Mouse (Mus musculus) liver, embryonic 12.5 days (tissue): ENCODE measurements around the gene Adgrl3. TPM values are rescaled to one million over a fixed set of nuclear protein-coding genes. Genes with fewer than 3 reads are reported as not detected.

Source experiments
- ATAC-seq: fragments of 200-750 bp; cut with Nextera tagmentation; 2 replicates; pipeline ENCODE4 v1.8.0; 2017; ENCODE audit warnings: moderate number of reproducible peaks, mild to moderate bottlenecking, moderate library complexity
- H3K27ac ChIP-seq: fragments of 300-500 bp; sonication (generic); 2 replicates; pipeline ENCODE4 v1.5.1; 2016; ENCODE audit warnings: mild to moderate bottlenecking
- H3K27me3 ChIP-seq: fragments of 300-500 bp; sonication (generic); replicated peaks from 2 replicates; pipeline ENCODE4 v1.6.1; 2016; ENCODE audit warnings: mild to moderate bottlenecking, moderate library complexity
- H3K36me3 ChIP-seq: fragments of 300-500 bp; sonication (generic); 2 replicates; pipeline ENCODE4 v1.6.1; 2016; ENCODE audit warnings: mild to moderate bottlenecking, moderate library complexity
- H3K4me1 ChIP-seq: fragments of 300-500 bp; sonication (generic); 2 replicates; pipeline ENCODE4 v1.6.1; 2016
- H3K4me2 ChIP-seq: fragments of 300-500 bp; sonication (generic); 2 replicates; pipeline ENCODE4 v1.6.1; 2016; ENCODE audit warnings: mild to moderate bottlenecking, moderate library complexity
- H3K4me3 ChIP-seq: fragments of 300-500 bp; sonication (generic); 2 replicates; pipeline ENCODE4 v1.5.1; 2016; ENCODE audit warnings: mild to moderate bottlenecking, moderate library complexity
- H3K9ac ChIP-seq: fragments of 300-500 bp; sonication (generic); 2 replicates; pipeline ENCODE4 v1.6.1; 2016; ENCODE audit warnings: mild to moderate bottlenecking, moderate library complexity
- H3K9me3 ChIP-seq: fragments of 300-500 bp; sonication (generic); replicated peaks from 2 replicates; pipeline ENCODE4 v1.6.1; 2016; ENCODE audit warnings: mild to moderate bottlenecking, moderate library complexity
- WGBS: fragments of 180-500 bp; shearing (Covaris S2); methylation state at CpG from one replicate; pipeline ENCODE4 v1.1.7; 2016; ENCODE audit not compliant: insufficient replicate concordance; 5-methylcytosine and 5-hydroxymethylcytosine counted together
- polyA plus RNA-seq: library from polyadenylated mRNA; unstranded; fragments of >200 nt; fragmentation: Nextera tagmentation; extraction: Ambion mirVana; gene quantifications from 2 replicates; pipeline ENCODE4 v1.2.1, GENCODE M21; 2016

Adgrl3 gene
- polyA plus RNA-seq, 1 experiment from 2014 or later: 4.1 TPM

DNA sequence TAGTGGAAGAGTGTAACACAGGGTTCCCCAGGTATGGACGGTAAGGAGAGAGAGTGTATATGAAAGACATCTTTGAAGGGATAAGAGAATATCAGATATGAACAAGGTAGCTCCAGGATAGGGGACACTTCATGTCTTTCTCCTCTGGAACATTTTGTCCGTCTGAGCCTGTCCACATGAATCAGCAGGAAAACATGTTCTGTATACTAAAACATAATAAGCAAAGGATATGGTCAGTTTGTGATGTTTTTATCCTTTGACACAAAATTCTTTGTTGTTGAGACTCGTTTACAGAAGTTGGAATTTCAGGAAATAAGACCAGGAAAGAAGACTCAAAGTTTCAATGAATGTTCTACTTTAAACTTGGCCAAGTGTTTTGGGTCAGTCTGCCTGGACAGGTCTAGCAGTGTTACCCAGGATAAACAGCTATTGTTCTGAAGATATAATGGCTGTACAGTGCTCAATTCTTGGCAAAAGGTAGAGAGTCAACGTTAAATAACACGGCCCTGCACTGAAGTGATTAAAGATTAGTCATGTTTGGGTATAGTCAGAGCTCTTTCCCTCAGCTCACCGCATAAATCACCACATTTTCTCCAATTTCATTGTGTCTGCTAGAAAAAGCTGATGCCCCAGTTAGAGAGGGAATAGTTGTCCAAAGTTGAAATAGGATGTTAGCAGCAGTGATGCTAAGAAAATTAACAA lies 255.6 kb downstream of the Adgrl3 start:
- Histone ChIP-seq H3K4me1 (no peaks in the 10 kb centered on the region), H3K27ac (no peak overlapping the region), H3K9ac (no peak overlapping the region), H3K4me3 (no peak overlapping the region), H3K27me3 (no peaks in the 10 kb centered on the region), H3K9me3 (no peaks in the 10 kb centered on the region), H3K4me2 (no peak overlapping the region), H3K36me3 (no peaks in the 10 kb centered on the region)
- WGBS: 56% methylated on average over 6 of the region's 6 CpGs
- ATAC-seq: no peak

DNA sequence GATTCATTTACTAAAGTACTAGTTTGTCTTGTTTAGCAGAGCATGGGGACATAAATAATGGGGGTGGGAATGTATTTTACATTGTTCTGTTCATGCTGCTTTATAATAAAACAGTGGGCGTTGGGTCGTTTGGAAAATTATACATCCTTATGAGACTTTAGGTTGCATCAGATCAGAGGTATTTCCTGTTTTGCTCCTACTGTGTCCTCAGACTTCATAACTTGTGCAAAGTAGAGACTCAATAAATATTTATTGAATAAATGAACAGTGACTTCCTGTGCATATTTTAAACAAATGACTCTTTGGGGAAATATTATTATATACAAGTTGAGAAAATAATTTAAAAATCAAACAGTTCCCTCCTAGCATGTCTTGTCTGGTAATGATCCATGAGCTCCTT lies 259.3 kb downstream of the Adgrl3 start:
- H3K9ac ChIP-seq: no peak overlapping the region
- no peaks in the 10 kb centered on the region for H3K27me3 ChIP-seq
- no peak for ATAC-seq
- no peak overlapping the region for H3K27ac ChIP-seq
- H3K4me1 ChIP-seq: no peaks in the 10 kb centered on the region
- WGBS: 61% methylated on average over 2 of the region's 2 CpGs
- no peaks in the 10 kb centered on the region for H3K9me3 ChIP-seq
- no peaks in the 10 kb centered on the region for H3K36me3 ChIP-seq
- no peak overlapping the region for H3K4me2 ChIP-seq
- no peak overlapping the region for H3K4me3 ChIP-seq

DNA sequence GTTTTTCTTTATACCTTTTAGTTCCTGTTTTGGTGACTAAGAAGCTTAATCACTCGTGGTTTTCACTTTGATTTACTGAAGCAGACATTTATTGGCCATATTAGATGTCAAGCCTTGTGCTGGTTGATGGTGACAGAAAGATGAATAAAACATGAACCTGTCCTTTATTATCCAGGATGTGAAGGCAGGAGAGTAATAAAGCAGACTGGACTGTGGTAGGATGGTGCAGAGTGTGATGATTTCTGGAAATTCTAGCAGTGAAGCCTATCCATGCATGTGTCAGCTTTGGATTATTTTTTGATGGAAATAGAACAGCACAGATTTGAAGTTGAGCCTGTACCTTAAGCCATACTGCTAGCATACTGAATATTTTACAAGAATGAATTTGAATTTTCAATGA lies 265.7 kb downstream of the Adgrl3 start:
- no peak overlapping the region for H3K4me3 ChIP-seq
- no peaks in the 10 kb centered on the region for H3K27me3 ChIP-seq
- H3K9me3 ChIP-seq: no peaks in the 10 kb centered on the region
- H3K4me2 ChIP-seq: no peak overlapping the region
- 41% methylated on average over 1 of the region's 1 CpGs for WGBS
- H3K4me1 ChIP-seq: no peaks in the 10 kb centered on the region
- no peak for ATAC-seq
- no peaks in the 10 kb centered on the region for H3K36me3 ChIP-seq
- H3K27ac ChIP-seq: no peak overlapping the region
- H3K9ac ChIP-seq: no peak overlapping the region

DNA sequence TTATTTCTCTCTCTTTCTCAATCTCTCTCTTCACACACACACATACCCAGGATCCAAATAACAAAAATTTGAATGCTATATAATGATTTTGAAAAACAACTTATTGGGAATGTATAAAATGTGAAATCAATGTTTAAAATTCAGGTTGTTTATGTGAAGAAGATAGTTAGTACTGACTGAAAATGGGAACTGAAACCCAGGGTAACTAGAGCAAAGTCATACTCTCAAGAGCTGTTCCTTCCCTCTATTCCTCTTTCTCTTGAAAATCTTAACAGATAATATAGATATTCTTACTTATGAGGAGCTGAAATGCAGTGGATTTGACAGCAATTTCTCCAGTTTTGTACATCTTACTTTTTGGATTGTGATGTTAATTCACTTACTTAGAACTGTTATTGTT lies 281.9 kb downstream of the Adgrl3 start:
- ATAC-seq: no peak
- Histone ChIP-seq H3K27me3 (no peaks in the 10 kb centered on the region), H3K4me2 (no peak overlapping the region), H3K36me3 (no peaks in the 10 kb centered on the region), H3K9ac (no peak overlapping the region), H3K27ac (no peak overlapping the region), H3K4me3 (no peak overlapping the region), H3K4me1 (no peaks in the 10 kb centered on the region), H3K9me3 (no peaks in the 10 kb centered on the region)

DNA sequence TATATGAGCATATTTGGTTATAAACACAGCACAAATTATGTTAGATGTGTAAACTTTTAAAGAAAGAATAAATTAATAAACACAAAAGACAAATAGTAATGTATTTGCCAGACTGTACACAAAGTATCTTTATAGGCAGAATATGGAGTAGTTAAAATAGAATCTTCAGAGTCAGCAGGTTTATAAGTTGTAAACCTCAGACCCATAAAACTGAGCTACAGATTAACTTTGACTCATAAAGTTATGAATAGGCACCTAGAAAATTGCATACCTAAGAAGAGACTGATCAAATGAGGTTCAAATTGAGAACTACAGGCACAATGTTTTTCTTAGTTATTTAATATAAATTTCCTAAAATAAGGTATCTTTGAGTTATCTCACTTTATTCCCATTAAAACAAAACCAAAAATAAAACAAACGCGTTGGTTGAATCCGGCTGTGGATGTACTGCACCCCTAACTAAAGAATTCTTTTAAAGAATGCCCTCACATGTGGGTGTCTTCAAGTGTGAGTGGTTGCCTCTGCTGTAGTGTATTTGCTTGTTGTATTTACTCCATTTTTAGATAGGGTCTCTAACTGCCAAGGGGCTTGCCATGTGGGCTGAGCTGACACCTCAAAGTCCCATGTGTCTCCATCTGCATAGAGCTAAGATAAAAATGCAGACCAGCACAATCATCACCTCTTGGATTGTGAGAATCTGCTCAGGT lies 297.6 kb downstream of the Adgrl3 start:
- Histone ChIP-seq H3K36me3 (no peaks in the 10 kb centered on the region), H3K27ac (no peak overlapping the region), H3K4me3 (no peak overlapping the region), H3K4me2 (no peak overlapping the region), H3K9ac (no peak overlapping the region), H3K9me3 (no peaks in the 10 kb centered on the region), H3K27me3 (no peaks in the 10 kb centered on the region), H3K4me1 (no peaks in the 10 kb centered on the region)
- ATAC-seq: no peak
- 84% methylated on average over 3 of the region's 3 CpGs for WGBS

DNA sequence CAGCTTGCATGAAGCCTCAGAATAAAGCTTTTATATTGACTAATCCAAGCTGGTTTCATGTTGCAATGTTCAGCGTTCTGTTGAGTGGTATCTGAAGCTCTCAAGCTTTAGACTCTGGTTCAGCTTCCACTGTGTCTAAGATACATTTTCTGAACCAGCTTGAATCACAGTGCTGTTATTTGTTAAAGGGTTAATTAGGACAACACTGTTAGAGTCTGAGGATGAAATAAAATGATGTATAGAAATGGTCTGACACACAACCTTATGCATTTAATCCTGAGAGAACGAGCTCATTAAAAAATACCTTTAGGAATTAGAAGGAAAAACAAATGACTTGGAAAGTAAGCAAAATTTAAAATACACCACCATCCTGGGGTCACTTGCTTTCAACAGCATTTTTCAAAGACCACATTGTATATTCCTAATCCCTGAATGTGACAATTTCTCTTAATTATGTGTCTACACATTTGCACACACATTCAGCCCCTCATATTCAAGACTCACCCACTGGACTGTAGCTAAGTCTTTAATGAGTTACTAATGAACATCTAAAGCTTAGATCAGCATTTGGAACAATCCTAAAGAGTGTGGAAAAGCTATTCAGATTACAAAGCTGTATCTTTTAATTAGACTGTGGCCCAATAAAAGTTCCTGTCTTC lies 301.5 kb downstream of the Adgrl3 start:
- Histone ChIP-seq H3K4me3 (no peak overlapping the region), H3K9ac (no peak overlapping the region), H3K4me2 (no peak overlapping the region), H3K27me3 (no peaks in the 10 kb centered on the region), H3K36me3 (no peaks in the 10 kb centered on the region), H3K9me3 (no peaks in the 10 kb centered on the region), H3K4me1 (no peaks in the 10 kb centered on the region), H3K27ac (no peak overlapping the region)
- no peak for ATAC-seq
- 69% methylated on average over 2 of the region's 2 CpGs for WGBS

DNA sequence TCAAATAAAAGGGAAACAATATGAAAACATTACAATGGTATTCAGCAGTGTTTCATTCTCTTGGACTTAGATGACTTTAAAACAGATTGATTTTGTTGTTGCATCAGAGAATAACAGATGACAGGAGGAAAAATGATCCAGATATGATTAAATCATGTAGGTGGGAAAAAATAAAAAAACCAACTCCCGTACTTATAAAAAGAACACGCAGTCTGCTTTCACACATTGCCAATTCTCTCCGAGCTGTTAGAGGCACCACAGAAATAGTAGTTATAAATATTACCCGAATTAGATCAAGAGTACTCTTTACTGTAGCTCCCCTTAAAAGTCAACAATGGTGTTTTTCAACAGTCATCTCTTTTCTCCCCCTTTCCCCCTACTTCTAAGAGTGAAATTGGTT lies 302.1 kb downstream of the Adgrl3 start:
- ATAC-seq: no peak

DNA sequence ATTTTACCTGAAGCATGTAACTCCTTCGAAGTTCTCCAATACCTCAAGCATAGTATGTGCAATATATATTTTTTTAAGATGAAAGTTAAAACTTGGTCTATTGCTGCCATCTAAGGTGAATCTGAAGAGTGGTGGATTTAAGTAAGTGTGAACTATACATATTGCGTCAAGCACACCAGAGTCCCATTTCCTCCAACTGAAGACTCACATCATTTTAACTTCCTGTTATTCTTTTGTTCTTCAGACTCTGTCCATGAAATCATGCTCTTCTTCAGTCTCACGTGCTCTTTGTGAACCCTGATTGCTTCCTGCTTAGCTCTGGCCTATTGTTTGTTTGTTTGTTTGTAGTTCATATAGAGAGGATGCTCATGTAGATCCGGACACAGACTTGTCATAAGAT lies 307.0 kb downstream of the Adgrl3 start:
- H3K4me3 ChIP-seq: no peak overlapping the region
- no peaks in the 10 kb centered on the region for H3K27me3 ChIP-seq
- no peaks in the 10 kb centered on the region for H3K9me3 ChIP-seq
- ATAC-seq: no peak
- H3K4me1 ChIP-seq: no peaks in the 10 kb centered on the region
- H3K36me3 ChIP-seq: no peaks in the 10 kb centered on the region
- H3K27ac ChIP-seq: no peak overlapping the region
- H3K9ac ChIP-seq: no peak overlapping the region
- no peak overlapping the region for H3K4me2 ChIP-seq
- 58% methylated on average over 4 of the region's 4 CpGs for WGBS

More for the DNA sequence above, 302.1 kb downstream of the Adgrl3 start:
- Histone ChIP-seq H3K27ac (no peak overlapping the region), H3K9ac (no peak overlapping the region), H3K4me2 (no peak overlapping the region), H3K9me3 (no peaks in the 10 kb centered on the region), H3K4me1 (no peaks in the 10 kb centered on the region), H3K4me3 (no peak overlapping the region), H3K27me3 (no peaks in the 10 kb centered on the region), H3K36me3 (no peaks in the 10 kb centered on the region)
- 73% methylated on average over 4 of the region's 4 CpGs for WGBS

DNA sequence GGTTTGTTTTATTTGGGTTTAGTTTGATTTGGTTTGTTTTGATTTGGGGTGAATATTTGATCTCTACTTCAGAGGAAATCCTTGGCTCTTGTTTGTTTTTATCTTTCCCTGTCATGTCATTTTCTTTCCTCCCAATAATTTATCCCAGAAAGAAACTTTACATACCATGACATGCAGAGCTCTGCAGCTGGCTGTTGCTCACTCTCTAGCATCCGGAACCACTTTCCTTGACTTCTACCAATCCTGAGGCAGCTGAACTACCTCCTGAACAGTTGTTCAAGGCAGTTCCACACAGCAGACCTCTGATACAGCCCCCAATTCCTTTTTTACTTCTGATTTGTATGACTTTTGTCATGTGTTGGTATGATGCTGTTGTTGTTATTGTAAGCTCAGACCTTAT lies 307.5 kb downstream of the Adgrl3 start:
- H3K27me3 ChIP-seq: no peaks in the 10 kb centered on the region

DNA sequence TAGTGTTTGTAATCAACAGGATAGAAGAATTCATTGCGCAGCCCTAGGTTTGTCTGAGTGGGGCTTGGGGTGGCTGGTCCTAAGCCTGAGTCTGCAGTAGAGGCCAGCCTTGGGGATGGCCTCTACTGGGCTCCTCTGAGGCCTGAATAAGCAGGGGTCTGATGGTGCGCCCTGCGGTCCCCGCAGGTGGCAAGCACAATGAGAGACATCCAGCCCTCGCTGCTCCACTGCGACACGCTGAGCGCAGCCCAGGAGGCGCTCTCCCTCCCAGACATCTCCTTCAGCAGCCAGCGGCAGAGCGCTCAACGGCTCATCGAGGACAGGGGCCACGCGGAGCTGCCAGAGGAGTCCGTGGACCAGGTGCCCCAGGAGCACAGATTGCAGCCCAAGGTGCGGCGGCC lies 309.6 kb downstream of the Adgrl3 start:
- no peak overlapping the region for H3K9ac ChIP-seq
- 23% methylated on average over 18 of the region's 18 CpGs for WGBS
- H3K27ac ChIP-seq: no peak overlapping the region
- H3K4me2 ChIP-seq: no peak overlapping the region
- no peaks in the 10 kb centered on the region for H3K9me3 ChIP-seq
- H3K4me1 ChIP-seq: no peaks in the 10 kb centered on the region
- no peak for ATAC-seq
- H3K36me3 ChIP-seq: no peaks in the 10 kb centered on the region
- H3K27me3 ChIP-seq: no peaks in the 10 kb centered on the region
- no peak overlapping the region for H3K4me3 ChIP-seq

More for the DNA sequence above, 307.5 kb downstream of the Adgrl3 start:
- H3K4me2 ChIP-seq: no peak overlapping the region
- ATAC-seq: no peak
- H3K9me3 ChIP-seq: no peaks in the 10 kb centered on the region
- H3K4me3 ChIP-seq: no peak overlapping the region
- 67% methylated on average over 1 of the region's 1 CpGs for WGBS
- no peak overlapping the region for H3K27ac ChIP-seq
- no peaks in the 10 kb centered on the region for H3K4me1 ChIP-seq
- no peak overlapping the region for H3K9ac ChIP-seq
- H3K36me3 ChIP-seq: no peaks in the 10 kb centered on the region

DNA sequence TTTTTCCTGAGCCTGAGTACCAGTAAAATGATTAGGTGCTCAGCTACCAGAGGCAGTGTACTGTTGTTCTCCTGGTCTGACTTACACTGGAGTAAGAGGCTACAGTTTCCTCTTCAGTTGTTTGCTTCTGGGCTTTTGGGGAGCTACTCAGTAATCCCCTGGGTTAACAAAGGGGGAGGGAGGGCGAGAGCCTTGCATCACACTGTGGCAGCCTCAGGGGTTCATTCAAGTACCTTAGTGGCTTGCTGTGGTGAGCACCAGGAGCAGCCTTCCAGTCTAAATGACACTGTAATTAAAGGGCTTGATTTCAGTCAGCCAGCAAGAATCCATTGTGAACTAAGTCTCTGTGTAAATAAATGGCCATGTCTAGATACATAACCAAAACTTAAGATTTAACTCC lies 324.4 kb downstream of the Adgrl3 start:
- H3K36me3 ChIP-seq: no peaks in the 10 kb centered on the region
- 42% methylated on average over 1 of the region's 1 CpGs for WGBS
- H3K27me3 ChIP-seq: no peaks in the 10 kb centered on the region
- ATAC-seq: no peak
- no peaks in the 10 kb centered on the region for H3K4me1 ChIP-seq
- H3K27ac ChIP-seq: no peak overlapping the region
- H3K9ac ChIP-seq: no peak overlapping the region
- H3K9me3 ChIP-seq: no peaks in the 10 kb centered on the region
- no peak overlapping the region for H3K4me2 ChIP-seq
- H3K4me3 ChIP-seq: no peak overlapping the region

DNA sequence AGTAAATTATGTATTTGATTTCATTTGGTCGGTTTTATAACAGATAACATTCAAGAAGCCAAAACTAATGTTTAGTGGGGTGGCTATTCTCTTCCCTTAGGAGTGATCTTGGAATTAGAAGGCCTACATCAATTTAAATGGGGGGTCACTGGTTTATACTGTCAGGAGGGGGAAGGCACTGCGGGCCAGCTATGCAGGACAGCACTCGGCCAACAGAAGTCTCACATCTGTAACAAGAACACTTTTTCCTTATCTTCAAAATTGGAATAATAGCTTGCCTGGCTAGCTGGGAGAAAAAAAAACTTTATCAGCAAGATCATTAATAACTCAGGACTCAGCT lies 325.1 kb downstream of the Adgrl3 start:
- H3K36me3 ChIP-seq: no peaks in the 10 kb centered on the region
- WGBS: 57% methylated on average over 3 of the region's 3 CpGs
- H3K9ac ChIP-seq: no peak overlapping the region

More for the DNA sequence above, 325.1 kb downstream of the Adgrl3 start:
- H3K4me1 ChIP-seq: no peaks in the 10 kb centered on the region
- H3K27me3 ChIP-seq: no peaks in the 10 kb centered on the region
- H3K27ac ChIP-seq: no peak overlapping the region
- no peak overlapping the region for H3K4me2 ChIP-seq
- H3K9me3 ChIP-seq: no peaks in the 10 kb centered on the region
- H3K4me3 ChIP-seq: no peak overlapping the region
- no peak for ATAC-seq
